Mouse (Mus musculus): ENCODE measurements around the gene Gm15217. TPM values are rescaled to one million over a fixed set of nuclear protein-coding genes. Genes with fewer than 3 reads are reported as not detected.

Gm15217 gene
- polyA plus RNA-seq, 1 experiment from 2014 or later, result not detected

Other genes starting within 250 kb of the Gm15217 start
- 0.89 and 1.3 TPM in 2 replicates for gene Bmp4, start 11.3 kb downstream of the Gm15217 start, polyA plus RNA-seq (2015; fragmentation: Nextera tagmentation; extraction: Ambion mirVana)

Data from liver, embryonic 15.5 days (tissue).